8 mouse cellular contexts compared by ENCODE assay signal in the genomic region with DNA sequence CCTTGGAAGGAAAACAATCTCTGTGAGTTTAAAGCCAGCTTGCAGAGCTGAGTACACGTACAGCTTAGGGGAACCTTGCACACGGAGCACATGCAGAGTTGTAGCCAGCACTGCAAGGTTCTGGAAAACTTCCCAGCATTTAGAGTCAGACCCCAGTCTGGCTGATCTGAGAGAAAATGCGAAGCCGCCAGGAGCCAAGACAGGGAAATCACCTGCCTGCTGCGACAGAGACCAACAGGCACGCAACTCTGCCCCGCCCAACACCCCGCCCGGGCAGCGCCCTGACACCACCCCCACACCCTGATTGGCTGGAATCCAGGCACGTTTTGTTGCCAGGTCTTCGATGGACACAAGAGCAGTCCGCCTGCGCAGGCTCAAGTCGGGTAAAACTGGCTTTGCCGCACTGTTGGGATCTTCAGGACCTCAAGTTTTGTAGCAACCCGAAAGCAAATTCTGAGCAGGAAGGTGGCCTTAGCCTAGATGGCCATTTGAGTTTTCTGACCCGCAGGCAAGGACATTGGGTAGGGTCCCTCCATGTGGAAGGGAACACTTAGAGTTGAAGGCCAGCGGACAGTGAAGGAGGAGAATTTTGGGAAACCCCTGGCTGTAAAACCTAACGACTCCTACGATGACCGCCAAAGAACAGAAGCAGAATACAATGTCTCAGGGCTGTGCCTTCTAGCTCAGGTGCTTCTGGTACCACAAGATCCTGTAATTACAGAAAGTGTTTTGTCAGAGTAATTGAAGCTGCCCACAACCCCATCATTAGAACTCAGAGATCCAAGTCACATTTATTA. TPM values are rescaled to one million over a fixed set of nuclear protein-coding genes. Genes with fewer than 3 reads are reported as not detected.
A peak's percentile ranks its signal among the peaks of the same experiment; 100 is the strongest.
DNase-seq lines count a peak whose midpoint lies in the region; ATAC-seq lines count a peak whose summit lies in the region.

No protein-coding gene starts in this region.

- DNase-seq in adrenal gland, adult 8-10 months = peak; percentile 87
- peak; percentile 68 for DNase-seq in embryo, embryonic 11.5 days (ENCODE audit: low read depth, low spot score)
- peak; percentile 59 to 76 for DNase-seq in gastrocnemius, postnatal 36 days
- DNase-seq in left cerebral cortex, postnatal 14 days (ENCODE audit: low spot score in 2 of 2) = peak; percentile 52 to 57
- peak; percentile 54 for DNase-seq in right cerebral cortex, postnatal 14 days
- peak; percentile 84 for DNase-seq in urinary bladder, postnatal 25 days (ENCODE audit: low spot score)

- intact Hi-C loops in gastrocnemius, postnatal 36 days (cut with DNase I) = no loop called here
- intact Hi-C loops in left cerebral cortex, postnatal 14 days (cut with DNase I) = loop anchor here (5.0 to 10.0 kb wide), 2 partner anchors 141 to 271 kb away; no protein-coding TSS in a partner anchor

- peak; percentile 69 for ATAC-seq in inflammation-experienced regulatory T-cells, adult 6 months
- peak; percentile 80 for ATAC-seq in megakaryocyte progenitor cell, adult 5-6 weeks (replicated peaks; ENCODE audit: poor library complexity)

RNA-seq across cellular contexts. Expression of a gene that starts 19.1 kb away (rescaled TPM):
- total RNA-seq in adrenal gland, adult 8-10 months (2022) = under 1 TPM in 3 of 4 experiments, not detected in 1; 0.11 to 0.75 (median 0.45) TPM
- total RNA-seq in gastrocnemius, postnatal 36 days (2021) = under 1 TPM in 1 of 2 experiments, not detected in 1; 0.28 TPM
- not detected for polyA plus RNA-seq in inflammation-experienced regulatory T-cells, adult 6 months (2017; shearing (Covaris generic))
- under 1 TPM; 0.18 to 0.21 TPM for total RNA-seq in left cerebral cortex, postnatal 14 days (2021)
- not detected in 2 replicates for total RNA-seq in megakaryocyte progenitor cell, adult 5-6 weeks (2015)
- not detected in 2 replicates for total RNA-seq in megakaryocyte progenitor cell, adult 5-6 weeks (2017)

RNA-seq across cellular contexts. Expression of a gene that starts 50.4 kb away (rescaled TPM):
- not detected for total RNA-seq in adrenal gland, adult 8-10 months (2022)
- total RNA-seq in gastrocnemius, postnatal 36 days (2021) = not detected
- polyA plus RNA-seq in inflammation-experienced regulatory T-cells, adult 6 months (2017; shearing (Covaris generic)) = not detected
- not detected for total RNA-seq in left cerebral cortex, postnatal 14 days (2021)
- not detected in 2 replicates for total RNA-seq in megakaryocyte progenitor cell, adult 5-6 weeks (2015)
- total RNA-seq in megakaryocyte progenitor cell, adult 5-6 weeks (2017) = 0.14 TPM in 1 of 2 replicates, not detected in the other

RNA-seq across cellular contexts. Expression of a gene that starts 59.0 kb away (rescaled TPM):
- total RNA-seq in adrenal gland, adult 8-10 months (2022) = 10 to 100 TPM; 42.3 to 50.6 (median 43.3) TPM
- total RNA-seq in gastrocnemius, postnatal 36 days (2021) = 10 to 100 TPM; 28.8 to 34.5 TPM
- 10 to 100 TPM; 25.9 to 29.2 (median 29.0) TPM for polyA plus RNA-seq in inflammation-experienced regulatory T-cells, adult 6 months (2017; shearing (Covaris generic))
- 10 to 100 TPM; 35.8 to 36.6 TPM for total RNA-seq in left cerebral cortex, postnatal 14 days (2021)
- total RNA-seq in megakaryocyte progenitor cell, adult 5-6 weeks (2015) = 90.1 and 113 TPM in 2 replicates
- total RNA-seq in megakaryocyte progenitor cell, adult 5-6 weeks (2017) = 137 and 191 TPM in 2 replicates

Comparison
In these comparisons a context has a peak if more than half of its experiments do, and no peak if none do; other contexts are left out.
1. Peak in every context shown above with its lines: DNase-seq and ATAC-seq.